ENCODE assay signal across 8 mouse cellular contexts in genomic region chr15:99502311-99502831, GRCm38 (mm10). TPM values are rescaled to one million over a fixed set of nuclear protein-coding genes. Genes with fewer than 3 reads are reported as not detected.
A peak's percentile ranks its signal among the peaks of the same experiment; 100 is the strongest.
DNase-seq lines count a peak whose midpoint lies in the region; ATAC-seq and TF ChIP-seq lines count a peak whose summit lies in the region.

No protein-coding gene starts in this region.

- no peaks in the 10 kb centered on the region; the same call in 1 of the 2 replicates for H3K4me1 ChIP-seq in liver, adult 2 months (ENCODE audit: control insufficient read depth, insufficient read depth, low read length)
- H3K4me1 ChIP-seq in liver, postnatal 0 days (ENCODE audit: insufficient read depth): peaks cover 22% of the 10 kb centered on the region
- H3K4me1 ChIP-seq in forebrain, embryonic 12.5 days: peaks cover 28% of the 10 kb centered on the region
- peaks cover 12% of the 10 kb centered on the region; the same call in 1 of the 2 replicates for H3K4me1 ChIP-seq in kidney, adult 2 months (ENCODE audit: control insufficient read depth, insufficient read depth, low read length)
- peaks cover 13% of the 10 kb centered on the region; the same call in 1 of the 2 replicates for H3K4me1 ChIP-seq in midbrain, embryonic 16.5 days (ENCODE audit: control insufficient read depth, insufficient read depth, low read length)

- TF ChIP-seq POLR2A in liver, adult 2 months (IDR thresholded peaks at IDR 0.05; ENCODE audit: extremely low read depth, insufficient read depth, low read length): no peak
- TF ChIP-seq POLR2A in kidney, adult 2 months (IDR thresholded peaks at IDR 0.05; ENCODE audit: low read depth, low read length): no peak

- no peaks in the 10 kb centered on the region for H3K36me3 ChIP-seq in liver, adult 2 months (ENCODE audit: control insufficient read depth, insufficient read depth, low read length)
- H3K36me3 ChIP-seq in liver, postnatal 0 days (replicated peaks; ENCODE audit: insufficient read depth, low read length): no peaks in the 10 kb centered on the region
- H3K36me3 ChIP-seq in forebrain, embryonic 12.5 days (replicated peaks): no peaks in the 10 kb centered on the region
- H3K36me3 ChIP-seq in kidney, adult 2 months (ENCODE audit: control insufficient read depth, insufficient read depth, low read length): no peaks in the 10 kb centered on the region
- peaks cover 2% of the 10 kb centered on the region; the same call in 1 of the 2 replicates for H3K36me3 ChIP-seq in midbrain, embryonic 16.5 days (ENCODE audit: control insufficient read depth, insufficient read depth, low read length)

- no peak overlapping the region for H3K4me3 ChIP-seq in liver, adult 2 months (ENCODE audit: insufficient read depth, low read depth, low read length)
- H3K4me3 ChIP-seq in liver, postnatal 0 days (ENCODE audit: low read depth, low read length): no peak overlapping the region
- no peak overlapping the region for H3K4me3 ChIP-seq in forebrain, embryonic 12.5 days (replicated peaks)
- no peak overlapping the region for H3K4me3 ChIP-seq in kidney, adult 2 months (ENCODE audit: insufficient read depth, low read depth, low read length)
- no peak overlapping the region for H3K4me3 ChIP-seq in midbrain, embryonic 16.5 days (ENCODE audit: low read depth, low read length)

- ATAC-seq in liver, postnatal 0 days: no peak
- ATAC-seq in forebrain, embryonic 12.5 days (ENCODE audit: low FRiP score): peak; percentile 39
- ATAC-seq in midbrain, embryonic 16.5 days: no peak
- no peak for ATAC-seq in CD4-positive, CD25-positive, alpha-beta regulatory T cell, adult 4 months

- 22% methylated on average over 12 of the region's 12 CpGs for WGBS in liver, adult 2 months
- 56% methylated on average over 12 of the region's 12 CpGs for WGBS in liver, postnatal 0 days (ENCODE audit: insufficient replicate concordance)
- WGBS in forebrain, embryonic 12.5 days: 68% methylated on average over 12 of the region's 12 CpGs
- WGBS in kidney, adult 2 months: 28% methylated on average over 12 of the region's 12 CpGs
- 41% methylated on average over 12 of the region's 12 CpGs for WGBS in midbrain, embryonic 16.5 days

- H3K4me2 ChIP-seq in liver, postnatal 0 days (ENCODE audit: low read depth, low read length): no peak overlapping the region
- no peak overlapping the region for H3K4me2 ChIP-seq in forebrain, embryonic 12.5 days
- H3K4me2 ChIP-seq in midbrain, embryonic 16.5 days (ENCODE audit: low read length): no peak overlapping the region

- no peaks in the 10 kb centered on the region for H3K9me3 ChIP-seq in liver, postnatal 0 days (ENCODE audit: low read length)
- H3K9me3 ChIP-seq in forebrain, embryonic 12.5 days: no peaks in the 10 kb centered on the region
- H3K9me3 ChIP-seq in midbrain, embryonic 16.5 days (replicated peaks; ENCODE audit: control insufficient read depth, low read length, poor library complexity, severe bottlenecking): no peaks in the 10 kb centered on the region

- no peak overlapping the region for H3K9ac ChIP-seq in liver, adult 2 months (ENCODE audit: low read depth, low read length)
- no peak overlapping the region for H3K9ac ChIP-seq in liver, postnatal 0 days (replicated peaks)
- no peak overlapping the region for H3K9ac ChIP-seq in forebrain, embryonic 12.5 days
- no peak overlapping the region for H3K9ac ChIP-seq in midbrain, embryonic 16.5 days (ENCODE audit: low read depth, low read length)

- H3K27ac ChIP-seq in liver, adult 2 months (replicated peaks; ENCODE audit: insufficient read depth, low read depth, low read length): no peak overlapping the region
- H3K27ac ChIP-seq in liver, postnatal 0 days (ENCODE audit: low read depth): no peak overlapping the region
- H3K27ac ChIP-seq in forebrain, embryonic 12.5 days: peak overlapping the region; percentile 63
- peak overlapping the region; percentile 22; the same call in 1 of the 2 replicates for H3K27ac ChIP-seq in kidney, adult 2 months (ENCODE audit: insufficient read depth, low read depth, low read length)
- H3K27ac ChIP-seq in midbrain, embryonic 16.5 days (ENCODE audit: low read length): peak overlapping the region; percentile 55

- no peak for TF ChIP-seq CTCF in liver, adult 2 months (IDR thresholded peaks at IDR 0.05; ENCODE audit: low read depth, low read length)
- no peak for TF ChIP-seq CTCF in liver, postnatal 0 days (IDR thresholded peaks at IDR 0.05; ENCODE audit: low read depth)
- no peak for TF ChIP-seq CTCF in kidney, adult 2 months (conservative IDR thresholded peaks at IDR 0.05; ENCODE audit: insufficient read depth, insufficient read length, low read depth, low read length)

- DNase-seq in liver, adult 2 months (ENCODE audit: extremely low read depth, low read depth, low spot score): peak; percentile 21
- no peak for DNase-seq in liver, postnatal 0 days
- peak; percentile 69 for DNase-seq in kidney, adult 2 months
- DNase-seq in thymus, postnatal 0 days (ENCODE audit: low spot score): no peak
- no peak for DNase-seq in left cerebral cortex, adult 9 months (ENCODE audit: low spot score in 2 of 2)

- TF ChIP-seq EP300 in liver, postnatal 0 days (IDR thresholded peaks at IDR 0.05; ENCODE audit: low read depth): no peak

- no peaks in the 10 kb centered on the region for H3K79me2 ChIP-seq in liver, adult 2 months (ENCODE audit: control insufficient read depth, insufficient read depth, low read length)

- H3K27me3 ChIP-seq in liver, adult 2 months (ENCODE audit: control insufficient read depth, insufficient read depth, low read length): no peaks in the 10 kb centered on the region
- no peaks in the 10 kb centered on the region for H3K27me3 ChIP-seq in liver, postnatal 0 days (ENCODE audit: insufficient read depth, low read length)
- H3K27me3 ChIP-seq in forebrain, embryonic 12.5 days: 0 out of 2 replicates have a peak, but pooled peaks cover 5% of the 10 kb centered on the region
- H3K27me3 ChIP-seq in kidney, adult 2 months (replicated peaks; ENCODE audit: control insufficient read depth, insufficient read depth, low read length): no peaks in the 10 kb centered on the region
- no peaks in the 10 kb centered on the region for H3K27me3 ChIP-seq in midbrain, embryonic 16.5 days (ENCODE audit: control insufficient read depth, insufficient read depth, low read depth, low read length)

RNA-seq across cellular contexts. Expression of gene Faim2, which starts 25.6 kb away (rescaled TPM):
- total RNA-seq in liver, adult 2 months (2014; rRNA removed): under 0.01 and 0.07 TPM in 2 replicates
- not detected in 2 replicates for polyA plus RNA-seq in liver, adult 2 months (2012; rRNA removed)
- not detected in 2 replicates for polyA plus RNA-seq in liver, postnatal 0 days (2015; fragmentation: Nextera tagmentation; extraction: Ambion mirVana)
- 1.6 and 1.9 TPM in 2 replicates for polyA plus RNA-seq in forebrain, embryonic 12.5 days (2016; fragmentation: Nextera tagmentation; extraction: Ambion mirVana)
- 0.43 and 1.3 TPM in 2 replicates for polyA plus RNA-seq in kidney, adult 2 months (2012; rRNA removed)
- polyA plus RNA-seq in midbrain, embryonic 16.5 days (2015; fragmentation: Nextera tagmentation; extraction: Ambion mirVana): 50.3 and 65.8 TPM in 2 replicates
- under 1 TPM in 1 of 2 experiments, not detected in 1; 0.03 TPM for polyA plus RNA-seq in CD4-positive, CD25-positive, alpha-beta regulatory T cell, adult 4 months (2017; shearing (Covaris generic))
- polyA plus RNA-seq in thymus, postnatal 0 days (2015; fragmentation: Nextera tagmentation; extraction: Ambion mirVana): 0.08 and 0.14 TPM in 2 replicates

RNA-seq across cellular contexts. Expression of gene Bcdin3d, which starts 27.8 kb away (rescaled TPM):
- 3.1 and 3.2 TPM in 2 replicates for total RNA-seq in liver, adult 2 months (2014; rRNA removed)
- 3.1 and 3.6 TPM in 2 replicates for polyA plus RNA-seq in liver, adult 2 months (2012; rRNA removed)
- polyA plus RNA-seq in liver, postnatal 0 days (2015; fragmentation: Nextera tagmentation; extraction: Ambion mirVana): 4.7 and 4.9 TPM in 2 replicates
- 21.5 and 25.0 TPM in 2 replicates for polyA plus RNA-seq in forebrain, embryonic 12.5 days (2016; fragmentation: Nextera tagmentation; extraction: Ambion mirVana)
- 5.8 and 7.0 TPM in 2 replicates for polyA plus RNA-seq in kidney, adult 2 months (2012; rRNA removed)
- polyA plus RNA-seq in midbrain, embryonic 16.5 days (2015; fragmentation: Nextera tagmentation; extraction: Ambion mirVana): 19.0 and 21.6 TPM in 2 replicates
- polyA plus RNA-seq in CD4-positive, CD25-positive, alpha-beta regulatory T cell, adult 4 months (2017; shearing (Covaris generic)): 10 to 100 TPM; 27.9 to 41.0 TPM
- polyA plus RNA-seq in thymus, postnatal 0 days (2015; fragmentation: Nextera tagmentation; extraction: Ambion mirVana): 24.3 and 24.7 TPM in 2 replicates

RNA-seq across cellular contexts. Expression of gene Nckap5l, which starts 44.8 kb away (rescaled TPM):
- total RNA-seq in liver, adult 2 months (2014; rRNA removed): 0.09 and 0.27 TPM in 2 replicates
- polyA plus RNA-seq in liver, adult 2 months (2012; rRNA removed): 0.31 and 0.56 TPM in 2 replicates
- 0.49 and 0.53 TPM in 2 replicates for polyA plus RNA-seq in liver, postnatal 0 days (2015; fragmentation: Nextera tagmentation; extraction: Ambion mirVana)
- polyA plus RNA-seq in forebrain, embryonic 12.5 days (2016; fragmentation: Nextera tagmentation; extraction: Ambion mirVana): 11.8 and 12.0 TPM in 2 replicates
- 3.1 and 3.9 TPM in 2 replicates for polyA plus RNA-seq in kidney, adult 2 months (2012; rRNA removed)
- 16.2 and 17.1 TPM in 2 replicates for polyA plus RNA-seq in midbrain, embryonic 16.5 days (2015; fragmentation: Nextera tagmentation; extraction: Ambion mirVana)
- 1 to 10 TPM; 1.2 to 2.3 TPM for polyA plus RNA-seq in CD4-positive, CD25-positive, alpha-beta regulatory T cell, adult 4 months (2017; shearing (Covaris generic))
- 5.7 and 6.0 TPM in 2 replicates for polyA plus RNA-seq in thymus, postnatal 0 days (2015; fragmentation: Nextera tagmentation; extraction: Ambion mirVana)

Comparison
In these comparisons a context has a peak if more than half of its experiments do, and no peak if none do; other contexts are left out.
1. DNase-seq: peak in liver, adult 2 months (single experiment) and kidney, adult 2 months (single experiment); none in liver, postnatal 0 days (single experiment), thymus, postnatal 0 days (single experiment) and left cerebral cortex, adult 9 months (0 of 2).
2. H3K27ac ChIP-seq: peak in forebrain, embryonic 12.5 days (single experiment), kidney, adult 2 months (single experiment) and midbrain, embryonic 16.5 days (single experiment); none in liver, adult 2 months (single experiment) and liver, postnatal 0 days (single experiment).
3. RNA of gene Faim2, which starts 25.6 kb away (polyA plus RNA-seq): 50.3 to 65.8 TPM in midbrain, embryonic 16.5 days; 1.6 to 1.9 TPM in forebrain, embryonic 12.5 days, 0.43 to 1.3 TPM in kidney, adult 2 months, 0.08 to 0.14 TPM in thymus, postnatal 0 days, 0.03 TPM in CD4-positive, CD25-positive, alpha-beta regulatory T cell, adult 4 months, not detected in liver, adult 2 months and not detected in liver, postnatal 0 days; every median in the first group is over 10 times any median in the second.